Mouse (Mus musculus): Measurements from ENCODE around the gene Slamf1.
A peak's percentile ranks its signal among the peaks of the same experiment; 100 is the strongest.
"Not testable (repeated sequence)": the region's sequence is repeated elsewhere in the genome, so short reads cannot be mapped to it uniquely, and the experiment has no call there.

The Slamf1 gene

GRCm38 (mm10) chr1:171799648-171800047 lies 32.7 kb downstream of the Slamf1 start:
- no peak for DNase-seq (ENCODE audit: low spot score in 2 of 2)

- DNase-seq (ENCODE audit: low spot score in 2 of 2): not testable (repeated sequence)
Measured at GRCm38 (mm10) chr1:171811048-171811447, 44.1 kb downstream of the Slamf1 start.

GRCm38 (mm10) chr1:171815545-171816439 lies 48.9 kb downstream of the Slamf1 start:
- DNase-seq (ENCODE audit: low spot score in 2 of 2): peak; percentile 53 to 55

DNA sequence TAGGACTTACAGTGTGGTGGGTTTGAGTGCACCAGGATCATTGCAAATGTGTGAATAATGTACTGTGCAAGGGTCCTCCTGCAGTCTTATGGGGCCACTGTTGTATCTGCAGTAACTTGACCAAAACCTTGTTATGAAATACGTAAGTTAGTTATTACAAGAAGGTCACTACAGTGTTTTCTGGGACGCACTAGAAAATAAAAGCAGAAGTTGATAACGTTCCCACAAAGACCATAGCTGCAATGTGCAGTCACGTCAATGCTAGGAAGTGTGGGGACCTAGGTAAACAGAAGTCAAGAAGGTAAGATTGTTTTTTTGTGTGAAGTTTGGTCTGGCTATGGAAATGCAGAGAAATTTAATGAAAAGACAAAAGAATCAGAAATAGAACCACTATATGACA lies 50.1 kb downstream of the Slamf1 start:
- no peak for DNase-seq (ENCODE audit: low spot score in 2 of 2)

- DNase-seq (ENCODE audit: low spot score in 2 of 2): no peak
Measured at GRCm38 (mm10) chr1:171821331-171821730, 54.4 kb downstream of the Slamf1 start.

- DNase-seq (ENCODE audit: low spot score in 2 of 2): no peak
Measured at GRCm38 (mm10) chr1:171825462-171825861, 58.5 kb downstream of the Slamf1 start.

GRCm38 (mm10) chr1:171826164-171826563 lies 59.2 kb downstream of the Slamf1 start:
- peak in 1 of 2 experiments; percentile 31 for DNase-seq (ENCODE audit: low spot score in 2 of 2)

- no peak for DNase-seq (ENCODE audit: low spot score in 2 of 2)
Measured at GRCm38 (mm10) chr1:171827674-171828073, 60.7 kb downstream of the Slamf1 start.

GRCm38 (mm10) chr1:171839488-171839887 lies 72.6 kb downstream of the Slamf1 start, which contains the start of gene Cd84:
Gene Cd84, plus strand, starts transcription at chr1:171839697.
- DNase-seq (ENCODE audit: low spot score in 2 of 2): no peak

GRCm38 (mm10) chr1:171840450-171841023 lies 73.6 kb downstream of the Slamf1 start:
- peak in 1 of 2 experiments; percentile 21 for DNase-seq (ENCODE audit: low spot score in 2 of 2)

GRCm38 (mm10) chr1:171845035-171845754 lies 78.3 kb downstream of the Slamf1 start:
- DNase-seq (ENCODE audit: low spot score in 2 of 2): no peak

- no peak for DNase-seq (ENCODE audit: low spot score in 2 of 2)
Measured at GRCm38 (mm10) chr1:171848201-171848600, 81.3 kb downstream of the Slamf1 start.

DNA sequence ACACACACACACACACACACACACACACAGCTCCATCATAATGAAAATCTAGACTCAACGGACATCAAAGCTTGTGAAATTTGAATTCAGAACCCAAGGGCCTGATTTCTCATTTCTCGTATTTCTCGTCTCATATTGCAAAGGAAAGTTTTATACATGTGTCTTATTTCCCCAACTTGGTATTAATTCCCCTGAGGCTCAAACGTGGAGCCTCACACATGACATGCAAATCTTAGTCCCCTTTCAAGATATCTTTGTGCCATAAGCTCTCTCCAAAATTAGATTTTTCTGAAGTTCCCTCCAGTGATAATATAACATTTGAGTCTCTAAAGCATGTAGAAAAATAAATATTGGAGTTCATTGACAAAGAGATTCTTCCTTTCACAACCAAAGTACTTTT lies 81.8 kb downstream of the Slamf1 start:
- DNase-seq (ENCODE audit: low spot score in 2 of 2): no peak

DNA sequence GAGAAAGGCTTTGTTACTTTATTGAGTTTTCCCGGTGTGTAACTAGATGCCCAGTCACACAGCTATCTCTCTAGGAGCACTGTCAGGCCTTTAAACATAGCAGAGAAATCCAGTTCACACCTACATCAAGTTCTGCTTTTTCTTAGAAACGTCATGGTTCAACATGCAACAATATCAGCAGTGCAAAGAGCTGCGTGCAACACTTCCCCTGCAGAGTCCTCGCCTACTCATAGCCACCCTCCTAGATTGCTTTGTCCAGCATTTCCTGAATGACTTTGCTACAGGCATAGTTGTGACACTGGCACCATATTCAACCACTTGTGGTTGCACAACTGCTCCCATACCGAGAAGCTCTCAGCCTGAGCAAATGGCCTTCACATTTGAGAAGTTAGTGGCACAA lies 82.5 kb downstream of the Slamf1 start:
- DNase-seq (ENCODE audit: low spot score in 2 of 2): no peak

All from right cerebral cortex, postnatal 10 days (tissue).